Mouse (Mus musculus): ENCODE measurements around the gene Xirp2. TPM values are rescaled to one million over a fixed set of nuclear protein-coding genes. Genes with fewer than 3 reads are reported as not detected.
A peak's percentile ranks its signal among the peaks of the same experiment; 100 is the strongest.
"Not testable (repeated sequence)": the region's sequence is repeated elsewhere in the genome, so short reads cannot be mapped to it uniquely, and the experiment has no call there.

The Xirp2 gene
- polyA plus RNA-seq, 1 experiment from 2014 or later, result not detected

- Histone ChIP-seq H3K36me3 (ENCODE audit: control insufficient read depth, insufficient read depth, low read length) (no peaks in the 10 kb centered on the region), H3K27ac (ENCODE audit: low read depth, low read length) (no peak overlapping the region), H3K4me3 (ENCODE audit: low read depth, low read length) (no peak overlapping the region), H3K27me3 (replicated peaks; ENCODE audit: control insufficient read depth, insufficient read depth, low read length) (no peaks in the 10 kb centered on the region), H3K9me3 (replicated peaks; ENCODE audit: control insufficient read depth, low read length) (no peaks in the 10 kb centered on the region), H3K4me1 (ENCODE audit: control insufficient read depth, insufficient read depth, low read length) (no peaks in the 10 kb centered on the region), H3K4me2 (ENCODE audit: low read length) (no peak overlapping the region), H3K9ac (ENCODE audit: low read length) (no peak overlapping the region)
- no peak for DNase-seq (ENCODE audit: low spot score)
- 91% methylated on average over 7 of the region's 7 CpGs for WGBS
- no peak for ATAC-seq
These were observed 21.2 kb downstream of the Xirp2 start for GRCm38 (mm10) chr2:67467036-67467435.

GRCm38 (mm10) chr2:67470030-67470429 is 24.2 kb downstream of the Xirp2 start:
- not testable (repeated sequence) for DNase-seq (ENCODE audit: low spot score); H3K9me3 ChIP-seq (replicated peaks; ENCODE audit: control insufficient read depth, low read length); ATAC-seq; H3K4me3 ChIP-seq (ENCODE audit: low read depth, low read length); H3K4me1 ChIP-seq (ENCODE audit: control insufficient read depth, insufficient read depth, low read length); H3K27ac ChIP-seq (ENCODE audit: low read depth, low read length); H3K9ac ChIP-seq (ENCODE audit: low read length); H3K4me2 ChIP-seq (ENCODE audit: low read length); H3K27me3 ChIP-seq (replicated peaks; ENCODE audit: control insufficient read depth, insufficient read depth, low read length); H3K36me3 ChIP-seq (ENCODE audit: control insufficient read depth, insufficient read depth, low read length)
- WGBS, result 90% methylated on average over 5 of the region's 5 CpGs

GRCm38 (mm10) chr2:67477753-67478152 is 32.0 kb downstream of the Xirp2 start:
- no peaks in the 10 kb centered on the region for H3K36me3 ChIP-seq (ENCODE audit: control insufficient read depth, insufficient read depth, low read length)
- no peaks in the 10 kb centered on the region for H3K9me3 ChIP-seq (replicated peaks; ENCODE audit: control insufficient read depth, low read length)
- 17% methylated on average over 6 of the region's 6 CpGs for WGBS
- H3K27ac ChIP-seq (ENCODE audit: low read depth, low read length), result no peak overlapping the region
- H3K4me2 ChIP-seq (ENCODE audit: low read length), result no peak overlapping the region
- peak; percentile 68; the same call in 1 of the 2 replicates for ATAC-seq
- peak; percentile 83 for DNase-seq (ENCODE audit: low spot score)
- no peak overlapping the region for H3K4me3 ChIP-seq (ENCODE audit: low read depth, low read length)
- H3K4me1 ChIP-seq (ENCODE audit: control insufficient read depth, insufficient read depth, low read length), result no peaks in the 10 kb centered on the region
- no peak overlapping the region for H3K9ac ChIP-seq (ENCODE audit: low read length)
- no peaks in the 10 kb centered on the region for H3K27me3 ChIP-seq (replicated peaks; ENCODE audit: control insufficient read depth, insufficient read depth, low read length)

DNA sequence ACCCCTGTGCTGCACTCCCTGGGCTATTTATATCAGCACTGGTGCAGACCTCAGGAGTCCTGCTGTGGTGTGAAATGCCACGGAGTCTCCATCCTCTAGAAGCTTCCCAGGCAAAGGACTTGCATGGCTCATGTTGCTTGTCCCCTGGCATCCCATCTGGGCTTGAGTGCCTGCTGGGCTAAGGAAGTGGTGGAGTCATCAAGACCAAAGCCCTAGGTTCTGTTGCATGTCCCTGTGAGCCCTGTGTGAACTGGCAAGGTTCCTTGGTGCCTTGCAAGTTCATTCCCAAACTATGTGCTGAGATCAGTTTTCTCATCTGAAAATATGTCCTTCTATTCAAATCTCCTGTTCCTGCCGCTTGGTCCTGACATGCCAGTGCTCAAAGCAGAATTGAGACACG is 35.2 kb downstream of the Xirp2 start:
- no peaks in the 10 kb centered on the region for H3K27me3 ChIP-seq (replicated peaks; ENCODE audit: control insufficient read depth, insufficient read depth, low read length)
- H3K9me3 ChIP-seq (replicated peaks; ENCODE audit: control insufficient read depth, low read length), result no peaks in the 10 kb centered on the region
- no peak overlapping the region for H3K9ac ChIP-seq (ENCODE audit: low read length)
- whole genome bisulfite sequencing, result 69% methylated on average over 3 of the region's 3 CpGs
- ATAC-seq (no peak), DNase-seq (ENCODE audit: low spot score) (no peak)
- H3K4me2 ChIP-seq (ENCODE audit: low read length), result no peak overlapping the region
- H3K27ac ChIP-seq (ENCODE audit: low read depth, low read length), result no peak overlapping the region
- H3K4me1 ChIP-seq (ENCODE audit: control insufficient read depth, insufficient read depth, low read length), result no peaks in the 10 kb centered on the region
- no peaks in the 10 kb centered on the region for H3K36me3 ChIP-seq (ENCODE audit: control insufficient read depth, insufficient read depth, low read length)
- H3K4me3 ChIP-seq (ENCODE audit: low read depth, low read length), result no peak overlapping the region

- Histone ChIP-seq H3K27me3 (replicated peaks; ENCODE audit: control insufficient read depth, insufficient read depth, low read length) (no peaks in the 10 kb centered on the region), H3K4me3 (ENCODE audit: low read depth, low read length) (no peak overlapping the region), H3K9me3 (replicated peaks; ENCODE audit: control insufficient read depth, low read length) (no peaks in the 10 kb centered on the region), H3K36me3 (ENCODE audit: control insufficient read depth, insufficient read depth, low read length) (no peaks in the 10 kb centered on the region), H3K9ac (ENCODE audit: low read length) (no peak overlapping the region), H3K4me1 (ENCODE audit: control insufficient read depth, insufficient read depth, low read length) (no peaks in the 10 kb centered on the region; the same call in 1 of the 2 replicates), H3K27ac (ENCODE audit: low read depth, low read length) (no peak overlapping the region), H3K4me2 (ENCODE audit: low read length) (no peak overlapping the region)
- ATAC-seq, result no peak
- 66% methylated on average over 6 of the region's 6 CpGs for WGBS
- no peak for DNase-seq (ENCODE audit: low spot score)
These were observed 40.9 kb downstream of the Xirp2 start for GRCm38 (mm10) chr2:67486721-67487120.

DNA sequence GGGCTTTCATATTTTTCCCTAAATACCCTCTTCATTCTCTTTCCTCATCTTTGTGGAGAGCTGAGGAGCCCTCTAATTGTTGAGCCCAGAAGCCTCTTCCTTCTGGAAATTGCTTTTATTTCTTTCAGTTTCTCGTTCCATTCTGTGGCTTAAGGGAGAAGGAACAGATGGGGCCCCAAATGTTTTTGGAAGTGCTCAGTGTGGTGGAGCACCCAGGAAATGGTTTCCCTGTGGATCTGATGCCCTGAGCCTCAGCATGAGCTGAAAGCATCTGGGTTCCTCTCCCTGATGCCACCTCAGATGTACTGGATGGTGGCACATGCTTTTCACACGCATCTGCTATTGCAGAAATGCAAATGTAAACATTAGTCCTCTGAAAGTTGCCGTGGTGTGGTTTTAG is 41.4 kb downstream of the Xirp2 start:
- Histone ChIP-seq H3K27me3 (replicated peaks; ENCODE audit: control insufficient read depth, insufficient read depth, low read length) (no peaks in the 10 kb centered on the region), H3K36me3 (ENCODE audit: control insufficient read depth, insufficient read depth, low read length) (no peaks in the 10 kb centered on the region), H3K27ac (ENCODE audit: low read depth, low read length) (no peak overlapping the region), H3K4me1 (ENCODE audit: control insufficient read depth, insufficient read depth, low read length) (no peaks in the 10 kb centered on the region; the same call in 1 of the 2 replicates), H3K4me2 (ENCODE audit: low read length) (no peak overlapping the region), H3K9me3 (replicated peaks; ENCODE audit: control insufficient read depth, low read length) (no peaks in the 10 kb centered on the region), H3K9ac (ENCODE audit: low read length) (no peak overlapping the region), H3K4me3 (ENCODE audit: low read depth, low read length) (no peak overlapping the region)
- 57% methylated on average over 3 of the region's 3 CpGs for WGBS
- DNase-seq (ENCODE audit: low spot score), result no peak
- no peak for ATAC-seq

DNA sequence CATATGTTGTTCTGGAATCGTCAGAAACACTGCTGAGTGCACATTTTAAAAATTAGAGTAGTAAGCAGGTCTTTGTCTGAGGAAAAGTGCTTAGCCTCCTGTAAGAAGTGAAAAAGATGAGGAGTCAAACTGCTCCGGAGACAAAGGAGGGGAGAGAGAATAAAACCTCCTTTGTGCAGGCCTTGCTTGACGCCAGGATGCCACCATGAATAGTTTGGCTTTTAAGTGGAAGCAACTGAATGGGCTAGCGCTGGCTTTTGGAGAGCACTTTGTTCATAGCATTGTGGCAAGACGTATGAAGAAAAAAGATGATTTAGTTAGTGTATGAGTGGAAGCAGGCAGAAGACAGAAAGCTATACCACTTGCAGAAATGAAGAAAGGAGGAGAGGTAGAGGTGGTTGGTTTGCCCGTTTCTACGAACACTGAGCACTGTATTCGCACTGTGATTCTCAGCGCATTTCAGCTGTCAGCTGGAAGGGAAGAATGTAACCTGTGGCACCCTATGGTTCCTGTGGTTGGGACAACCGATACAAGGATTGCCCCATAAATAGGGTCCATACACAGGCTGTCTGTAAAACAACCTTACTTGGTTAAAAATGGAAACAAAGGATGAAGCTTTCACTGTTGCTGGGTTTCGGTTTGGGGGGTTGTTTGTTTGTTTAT is 42.8 kb downstream of the Xirp2 start:
- 11% methylated on average over 11 of the region's 11 CpGs for WGBS
- H3K4me3 ChIP-seq (ENCODE audit: low read depth, low read length), result no peak overlapping the region
- no peak overlapping the region for H3K27ac ChIP-seq (ENCODE audit: low read depth, low read length)
- H3K27me3 ChIP-seq (replicated peaks; ENCODE audit: control insufficient read depth, insufficient read depth, low read length), result no peaks in the 10 kb centered on the region
- H3K9ac ChIP-seq (ENCODE audit: low read length), result no peak overlapping the region
- ATAC-seq, result peak; percentile 28; the same call in 1 of the 2 replicates
- no peak overlapping the region; the same call in 1 of the 2 replicates for H3K4me2 ChIP-seq (ENCODE audit: low read length)
- no peaks in the 10 kb centered on the region for H3K36me3 ChIP-seq (ENCODE audit: control insufficient read depth, insufficient read depth, low read length)
- H3K9me3 ChIP-seq (replicated peaks; ENCODE audit: control insufficient read depth, low read length), result no peaks in the 10 kb centered on the region
- no peaks in the 10 kb centered on the region; the same call in 1 of the 2 replicates for H3K4me1 ChIP-seq (ENCODE audit: control insufficient read depth, insufficient read depth, low read length)
- DNase-seq (ENCODE audit: low spot score), result peak; percentile 48

GRCm38 (mm10) chr2:67489128-67489492 is 43.3 kb downstream of the Xirp2 start:
- WGBS, result 51% methylated on average over 8 of the region's 8 CpGs
- H3K9ac ChIP-seq (ENCODE audit: low read length), result no peak overlapping the region

GRCm38 (mm10) chr2:67505457-67505856 is 59.7 kb downstream of the Xirp2 start:
- ATAC-seq (no peak), DNase-seq (ENCODE audit: low spot score) (no peak)
- WGBS, result 73% methylated on average over 2 of the region's 2 CpGs
- H3K9me3 ChIP-seq (replicated peaks; ENCODE audit: control insufficient read depth, low read length), result no peaks in the 10 kb centered on the region
- no peaks in the 10 kb centered on the region for H3K36me3 ChIP-seq (ENCODE audit: control insufficient read depth, insufficient read depth, low read length)
- H3K4me3 ChIP-seq (ENCODE audit: low read depth, low read length), result no peak overlapping the region
- no peaks in the 10 kb centered on the region for H3K27me3 ChIP-seq (replicated peaks; ENCODE audit: control insufficient read depth, insufficient read depth, low read length)
- H3K4me1 ChIP-seq (ENCODE audit: control insufficient read depth, insufficient read depth, low read length), result no peaks in the 10 kb centered on the region
- no peak overlapping the region for H3K27ac ChIP-seq (ENCODE audit: low read depth, low read length)
- H3K4me2 ChIP-seq (ENCODE audit: low read length), result no peak overlapping the region
- H3K9ac ChIP-seq (ENCODE audit: low read length), result no peak overlapping the region

More at GRCm38 (mm10) chr2:67489128-67489492, 43.3 kb downstream of the Xirp2 start:
- Histone ChIP-seq H3K27ac (ENCODE audit: low read depth, low read length) (no peak overlapping the region), H3K9me3 (replicated peaks; ENCODE audit: control insufficient read depth, low read length) (no peaks in the 10 kb centered on the region), H3K27me3 (replicated peaks; ENCODE audit: control insufficient read depth, insufficient read depth, low read length) (no peaks in the 10 kb centered on the region), H3K4me2 (ENCODE audit: low read length) (no peak overlapping the region; the same call in 1 of the 2 replicates), H3K4me3 (ENCODE audit: low read depth, low read length) (no peak overlapping the region), H3K36me3 (ENCODE audit: control insufficient read depth, insufficient read depth, low read length) (no peaks in the 10 kb centered on the region), H3K4me1 (ENCODE audit: control insufficient read depth, insufficient read depth, low read length) (no peaks in the 10 kb centered on the region; the same call in 1 of the 2 replicates)
- DNase-seq (ENCODE audit: low spot score) (no peak), ATAC-seq (0 out of 2 replicates have a peak, but pooled peaks have one; percentile 40)

Data from forebrain, embryonic 14.5 days (tissue).